Mouse (Mus musculus) kidney, postnatal 0 days (tissue): ENCODE measurements at regions not wholly inside any gene's neighbourhood (a gene's known extent, or its start where the extent isn't known, plus 50 kb on each side); places are given as distances from the start of the nearest gene placed in this dataset.

Experiments used
- ATAC-seq: fragments of 200-750 bp; cut with Nextera tagmentation; replicated peaks from 2 replicates; pipeline ENCODE4 v1.8.0; 2017; ENCODE audit warnings: low read depth, moderate number of reproducible peaks, moderate TSS enrichment, moderate library complexity; ENCODE audit not compliant: low FRiP score
- DNase-seq: peaks from one replicate; pipeline ENCODE4 v3.0.0-alpha.2; 2016; ENCODE audit warnings: low spot score
- H3K27ac ChIP-seq: fragments of 300-500 bp; sonication (generic); 2 replicates; pipeline ENCODE4 v1.5.1; 2014; ENCODE audit warnings: mild to moderate bottlenecking
- H3K27me3 ChIP-seq: fragments of 300-500 bp; sonication (generic); 2 replicates; pipeline ENCODE4 v1.6.1; 2014; ENCODE audit warnings: low read length, mixed read lengths; ENCODE audit not compliant: insufficient read depth
- H3K36me3 ChIP-seq: fragments of 300-500 bp; sonication (generic); 2 replicates; pipeline ENCODE4 v1.6.1; 2014; ENCODE audit warnings: low read length, mixed read lengths; ENCODE audit not compliant: insufficient read depth
- H3K4me1 ChIP-seq: fragments of 300-500 bp; sonication (generic); replicated peaks from 2 replicates; pipeline ENCODE4 v1.6.1; 2014; ENCODE audit warnings: antibody characterized with exemption, low read length, mixed read lengths; ENCODE audit not compliant: insufficient read depth
- H3K4me2 ChIP-seq: fragments of 300-500 bp; sonication (generic); 2 replicates; pipeline ENCODE4 v1.6.1; 2014; ENCODE audit warnings: mild to moderate bottlenecking, low read length, moderate library complexity, mixed read lengths
- H3K4me3 ChIP-seq: fragments of 300-500 bp; sonication (generic); replicated peaks from 2 replicates; pipeline ENCODE4 v1.5.1; 2014; ENCODE audit warnings: low read depth, low read length
- H3K9ac ChIP-seq: fragments of 300-500 bp; sonication (generic); 2 replicates; pipeline ENCODE4 v1.6.1; 2014; ENCODE audit warnings: low read depth, low read length
- H3K9me3 ChIP-seq: fragments of 300-500 bp; sonication (generic); replicated peaks from 2 replicates; pipeline ENCODE4 v1.6.1; 2016; ENCODE audit warnings: low read length, inconsistent platforms, mixed read lengths
- CTCF ChIP-seq: IDR thresholded peaks from 2 replicates; pipeline ENCODE4 v1.5.1; 2016; ENCODE audit warnings: antibody characterized with exemption, low read depth, mild to moderate bottlenecking, moderate library complexity
- WGBS: fragments of 180-500 bp; shearing (Covaris S2); extraction: QIAGEN DNeasy Blood & Tissue Kit; methylation state at CpG from one replicate; pipeline ENCODE4 v1.1.7; 2014; 5-methylcytosine and 5-hydroxymethylcytosine counted together

- WGBS = 75% methylated on average over 4 of the region's 4 CpGs
- Histone ChIP-seq H3K9me3 (no peaks in the 10 kb centered on the region), H3K36me3 (no peaks in the 10 kb centered on the region), H3K4me2 (no peak overlapping the region), H3K27me3 (no peaks in the 10 kb centered on the region), H3K4me1 (no peaks in the 10 kb centered on the region), H3K27ac (no peak overlapping the region), H3K4me3 (no peak overlapping the region), H3K9ac (no peak overlapping the region)
- DNase-seq (no peak), ATAC-seq (no peak)
- no peak for TF ChIP-seq CTCF
Observed at GRCm38 (mm10) chr10:23626201-23626600, 160.9 kb downstream of the Rps12 start.

GRCm38 (mm10) chr10:23612030-23612429, 175.0 kb downstream of the Rps12 start:
- Histone ChIP-seq H3K9me3 (no peaks in the 10 kb centered on the region), H3K27me3 (no peaks in the 10 kb centered on the region), H3K27ac (no peak overlapping the region), H3K36me3 (no peaks in the 10 kb centered on the region), H3K4me3 (no peak overlapping the region), H3K9ac (no peak overlapping the region), H3K4me1 (no peaks in the 10 kb centered on the region; the same call in 1 of the 2 replicates), H3K4me2 (no peak overlapping the region)
- DNase-seq = no peak
- TF ChIP-seq CTCF = no peak
- no peak for ATAC-seq
- 94% methylated on average over 2 of the region's 2 CpGs for WGBS

- no peaks in the 10 kb centered on the region for H3K36me3 ChIP-seq
- no peak overlapping the region for H3K27ac ChIP-seq
- peak; percentile 87 for TF ChIP-seq CTCF
- no peak for ATAC-seq
- no peaks in the 10 kb centered on the region for H3K27me3 ChIP-seq
- WGBS = 39% methylated on average over 9 of the region's 9 CpGs
- no peak overlapping the region for H3K4me2 ChIP-seq
- no peaks in the 10 kb centered on the region; the same call in 1 of the 2 replicates for H3K4me1 ChIP-seq
- H3K9me3 ChIP-seq = no peaks in the 10 kb centered on the region
- peak; percentile 82 for DNase-seq
- H3K9ac ChIP-seq = no peak overlapping the region
- no peak overlapping the region for H3K4me3 ChIP-seq
Observed at GRCm38 (mm10) chr10:23611183-23611582, 175.9 kb downstream of the Rps12 start.

- DNase-seq (peak; percentile 56), ATAC-seq (no peak)
- H3K9ac ChIP-seq = no peak overlapping the region
- WGBS = 71% methylated on average over 6 of the region's 6 CpGs
- H3K27ac ChIP-seq = no peak overlapping the region
- H3K4me2 ChIP-seq = no peak overlapping the region
- H3K36me3 ChIP-seq = no peaks in the 10 kb centered on the region
- TF ChIP-seq CTCF = no peak
- no peaks in the 10 kb centered on the region; the same call in 1 of the 2 replicates for H3K4me1 ChIP-seq
- no peaks in the 10 kb centered on the region for H3K27me3 ChIP-seq
- no peak overlapping the region for H3K4me3 ChIP-seq
- no peaks in the 10 kb centered on the region for H3K9me3 ChIP-seq
Observed at GRCm38 (mm10) chr10:23610485-23610884, 176.6 kb downstream of the Rps12 start.

GRCm38 (mm10) chr10:23610046-23610445, 177.0 kb downstream of the Rps12 start:
- WGBS = 44% methylated on average over 3 of the region's 3 CpGs
- no peak for TF ChIP-seq CTCF

GRCm38 (mm10) chr10:23609270-23609914, 177.7 kb downstream of the Rps12 start:
- no peak for ATAC-seq
- no peak overlapping the region for H3K4me2 ChIP-seq
- no peaks in the 10 kb centered on the region for H3K36me3 ChIP-seq
- H3K27ac ChIP-seq = no peak overlapping the region
- H3K9ac ChIP-seq = no peak overlapping the region
- no peak for TF ChIP-seq CTCF
- 75% methylated on average over 18 of the region's 18 CpGs for WGBS
- no peaks in the 10 kb centered on the region for H3K9me3 ChIP-seq
- no peak for DNase-seq
- no peaks in the 10 kb centered on the region for H3K27me3 ChIP-seq
- H3K4me1 ChIP-seq = no peaks in the 10 kb centered on the region; the same call in 1 of the 2 replicates
- no peak overlapping the region for H3K4me3 ChIP-seq

More at GRCm38 (mm10) chr10:23610046-23610445, 177.0 kb downstream of the Rps12 start:
- no peak overlapping the region for H3K27ac ChIP-seq
- ATAC-seq (no peak), DNase-seq (peak; percentile 16)
- no peaks in the 10 kb centered on the region for H3K27me3 ChIP-seq
- H3K4me2 ChIP-seq = no peak overlapping the region
- H3K4me3 ChIP-seq = no peak overlapping the region
- H3K9ac ChIP-seq = no peak overlapping the region
- H3K4me1 ChIP-seq = no peaks in the 10 kb centered on the region; the same call in 1 of the 2 replicates
- H3K36me3 ChIP-seq = no peaks in the 10 kb centered on the region
- no peaks in the 10 kb centered on the region for H3K9me3 ChIP-seq

GRCm38 (mm10) chr10:23600701-23601100, 186.4 kb downstream of the Rps12 start:
- Histone ChIP-seq H3K9me3 (no peaks in the 10 kb centered on the region), H3K9ac (no peak overlapping the region), H3K27ac (no peak overlapping the region), H3K27me3 (no peaks in the 10 kb centered on the region), H3K4me1 (no peaks in the 10 kb centered on the region), H3K4me2 (no peak overlapping the region), H3K36me3 (no peaks in the 10 kb centered on the region), H3K4me3 (no peak overlapping the region)
- WGBS = 24% methylated on average over 5 of the region's 5 CpGs
- no peak for TF ChIP-seq CTCF
- no peak for ATAC-seq
- peak; percentile 18 for DNase-seq
